Mouse (Mus musculus) liver, embryonic 12.5 days (tissue): Measurements from ENCODE around the gene Slc12a1. TPM values are rescaled to one million over a fixed set of nuclear protein-coding genes. Genes with fewer than 3 reads are reported as not detected.

Experiments used
- ATAC-seq: fragments of 200-750 bp; cut with Nextera tagmentation; 2 replicates; pipeline ENCODE4 v1.8.0; 2017; ENCODE audit warnings: moderate number of reproducible peaks, mild to moderate bottlenecking, moderate library complexity
- H3K27ac ChIP-seq: fragments of 300-500 bp; sonication (generic); 2 replicates; pipeline ENCODE4 v1.5.1; 2016; ENCODE audit warnings: mild to moderate bottlenecking
- H3K27me3 ChIP-seq: fragments of 300-500 bp; sonication (generic); replicated peaks from 2 replicates; pipeline ENCODE4 v1.6.1; 2016; ENCODE audit warnings: mild to moderate bottlenecking, moderate library complexity
- H3K36me3 ChIP-seq: fragments of 300-500 bp; sonication (generic); 2 replicates; pipeline ENCODE4 v1.6.1; 2016; ENCODE audit warnings: mild to moderate bottlenecking, moderate library complexity
- H3K4me1 ChIP-seq: fragments of 300-500 bp; sonication (generic); 2 replicates; pipeline ENCODE4 v1.6.1; 2016
- H3K4me2 ChIP-seq: fragments of 300-500 bp; sonication (generic); 2 replicates; pipeline ENCODE4 v1.6.1; 2016; ENCODE audit warnings: mild to moderate bottlenecking, moderate library complexity
- H3K4me3 ChIP-seq: fragments of 300-500 bp; sonication (generic); 2 replicates; pipeline ENCODE4 v1.5.1; 2016; ENCODE audit warnings: mild to moderate bottlenecking, moderate library complexity
- H3K9ac ChIP-seq: fragments of 300-500 bp; sonication (generic); 2 replicates; pipeline ENCODE4 v1.6.1; 2016; ENCODE audit warnings: mild to moderate bottlenecking, moderate library complexity
- H3K9me3 ChIP-seq: fragments of 300-500 bp; sonication (generic); replicated peaks from 2 replicates; pipeline ENCODE4 v1.6.1; 2016; ENCODE audit warnings: mild to moderate bottlenecking, moderate library complexity
- WGBS: fragments of 180-500 bp; shearing (Covaris S2); methylation state at CpG from one replicate; pipeline ENCODE4 v1.1.7; 2016; ENCODE audit not compliant: insufficient replicate concordance; 5-methylcytosine and 5-hydroxymethylcytosine counted together
- polyA plus RNA-seq: library from polyadenylated mRNA; unstranded; fragments of >200 nt; fragmentation: Nextera tagmentation; extraction: Ambion mirVana; gene quantifications from 2 replicates; pipeline ENCODE4 v1.2.1, GENCODE M21; 2016

Slc12a1 gene
- polyA plus RNA-seq, 1 experiment from 2014 or later: not detected

GRCm38 (mm10) chr2:125214592-125214991, 62.3 kb downstream of the Slc12a1 start:
- no peaks in the 10 kb centered on the region for H3K36me3 ChIP-seq
- no peak overlapping the region for H3K4me2 ChIP-seq
- 5% methylated on average over 3 of the region's 3 CpGs for WGBS
- no peak overlapping the region for H3K4me3 ChIP-seq
- H3K27ac ChIP-seq: no peak overlapping the region
- H3K27me3 ChIP-seq: no peaks in the 10 kb centered on the region
- H3K9me3 ChIP-seq: no peaks in the 10 kb centered on the region
- no peak for ATAC-seq
- H3K4me1 ChIP-seq: no peaks in the 10 kb centered on the region
- no peak overlapping the region for H3K9ac ChIP-seq

GRCm38 (mm10) chr2:125217286-125217685, 65.0 kb downstream of the Slc12a1 start:
- Histone ChIP-seq H3K27ac (no peak overlapping the region), H3K36me3 (no peaks in the 10 kb centered on the region), H3K27me3 (no peaks in the 10 kb centered on the region), H3K4me1 (no peaks in the 10 kb centered on the region), H3K9ac (no peak overlapping the region), H3K4me2 (no peak overlapping the region), H3K4me3 (no peak overlapping the region), H3K9me3 (no peaks in the 10 kb centered on the region)
- no peak for ATAC-seq
- WGBS: 67% methylated on average over 6 of the region's 6 CpGs

- Histone ChIP-seq H3K36me3 (no peaks in the 10 kb centered on the region), H3K9me3 (no peaks in the 10 kb centered on the region), H3K4me3 (no peak overlapping the region), H3K27ac (no peak overlapping the region), H3K4me2 (no peak overlapping the region), H3K4me1 (no peaks in the 10 kb centered on the region), H3K27me3 (no peaks in the 10 kb centered on the region), H3K9ac (no peak overlapping the region)
- WGBS: 75% methylated on average over 1 of the region's 1 CpGs
- no peak for ATAC-seq
Measured at GRCm38 (mm10) chr2:125218566-125218965, 66.3 kb downstream of the Slc12a1 start.

- Histone ChIP-seq H3K4me2 (no peak overlapping the region), H3K4me3 (no peak overlapping the region), H3K36me3 (no peaks in the 10 kb centered on the region), H3K27ac (no peak overlapping the region), H3K27me3 (no peaks in the 10 kb centered on the region), H3K9ac (no peak overlapping the region), H3K9me3 (no peaks in the 10 kb centered on the region), H3K4me1 (no peaks in the 10 kb centered on the region)
- no peak for ATAC-seq
- 75% methylated on average over 3 of the region's 3 CpGs for WGBS
Measured at GRCm38 (mm10) chr2:125219268-125219667, 67.0 kb downstream of the Slc12a1 start.

- Histone ChIP-seq H3K4me1 (no peaks in the 10 kb centered on the region), H3K9ac (no peak overlapping the region), H3K4me2 (no peak overlapping the region), H3K27ac (no peak overlapping the region), H3K36me3 (no peaks in the 10 kb centered on the region), H3K4me3 (no peak overlapping the region), H3K9me3 (no peaks in the 10 kb centered on the region), H3K27me3 (no peaks in the 10 kb centered on the region)
- ATAC-seq: no peak
- WGBS: 61% methylated on average over 1 of the region's 1 CpGs
Measured at GRCm38 (mm10) chr2:125221673-125222072, 69.4 kb downstream of the Slc12a1 start.

- no peaks in the 10 kb centered on the region for H3K27me3 ChIP-seq
- no peak overlapping the region for H3K4me3 ChIP-seq
- H3K4me1 ChIP-seq: peaks cover 28% of the 10 kb centered on the region
- no peaks in the 10 kb centered on the region for H3K36me3 ChIP-seq
- H3K27ac ChIP-seq: 0 out of 2 replicates have a peak overlapping the region, but pooled peaks have one; percentile 45
- ATAC-seq: peak; percentile 81
- 40% methylated on average over 11 of the region's 11 CpGs for WGBS
- H3K4me2 ChIP-seq: peak overlapping the region; percentile 34
- peak overlapping the region; percentile 17; the same call in 1 of the 2 replicates for H3K9ac ChIP-seq
- H3K9me3 ChIP-seq: no peaks in the 10 kb centered on the region
Measured at GRCm38 (mm10) chr2:125228472-125229409, 76.4 kb downstream of the Slc12a1 start.

GRCm38 (mm10) chr2:125232183-125232582, 79.9 kb downstream of the Slc12a1 start:
- Histone ChIP-seq H3K9ac (no peak overlapping the region), H3K36me3 (no peaks in the 10 kb centered on the region), H3K4me1 (peaks cover 29% of the 10 kb centered on the region), H3K9me3 (no peaks in the 10 kb centered on the region), H3K4me2 (no peak overlapping the region), H3K4me3 (no peak overlapping the region), H3K27ac (no peak overlapping the region), H3K27me3 (no peaks in the 10 kb centered on the region)
- WGBS: 56% methylated on average over 4 of the region's 4 CpGs
- ATAC-seq: peak; percentile 56; the same call in 1 of the 2 replicates

- Histone ChIP-seq H3K4me1 (peaks cover 23% of the 10 kb centered on the region), H3K27ac (no peak overlapping the region), H3K9me3 (no peaks in the 10 kb centered on the region), H3K4me3 (no peak overlapping the region), H3K36me3 (no peaks in the 10 kb centered on the region), H3K9ac (no peak overlapping the region), H3K4me2 (no peak overlapping the region), H3K27me3 (no peaks in the 10 kb centered on the region)
- ATAC-seq: no peak
- WGBS: 53% methylated on average over 2 of the region's 2 CpGs
Measured at GRCm38 (mm10) chr2:125233537-125233936, 81.2 kb downstream of the Slc12a1 start.

- 78% methylated on average over 2 of the region's 2 CpGs for WGBS
- no peak overlapping the region for H3K4me2 ChIP-seq
- H3K4me1 ChIP-seq: peaks cover 21% of the 10 kb centered on the region
Measured at GRCm38 (mm10) chr2:125234049-125234448, 81.7 kb downstream of the Slc12a1 start.

GRCm38 (mm10) chr2:125245545-125246285, 93.4 kb downstream of the Slc12a1 start:
- H3K4me1 ChIP-seq: peaks cover 38% of the 10 kb centered on the region
- 81% methylated on average over 3 of the region's 3 CpGs for WGBS
- no peak for ATAC-seq
- H3K27me3 ChIP-seq: no peaks in the 10 kb centered on the region
- no peaks in the 10 kb centered on the region for H3K9me3 ChIP-seq
- 0 out of 2 replicates have a peak overlapping the region, but pooled peaks have one; percentile 94 for H3K9ac ChIP-seq
- H3K4me2 ChIP-seq: peak overlapping the region; percentile 74
- peaks cover 21% of the 10 kb centered on the region for H3K36me3 ChIP-seq
- H3K4me3 ChIP-seq: no peak overlapping the region
- peak overlapping the region; percentile 89; the same call in 1 of the 2 replicates for H3K27ac ChIP-seq

More at GRCm38 (mm10) chr2:125234049-125234448, 81.7 kb downstream of the Slc12a1 start:
- Histone ChIP-seq H3K9ac (no peak overlapping the region), H3K27me3 (no peaks in the 10 kb centered on the region), H3K36me3 (no peaks in the 10 kb centered on the region), H3K9me3 (no peaks in the 10 kb centered on the region), H3K27ac (no peak overlapping the region), H3K4me3 (no peak overlapping the region)
- no peak for ATAC-seq

GRCm38 (mm10) chr2:125246669-125247068, 94.4 kb downstream of the Slc12a1 start:
- H3K4me3 ChIP-seq: peak overlapping the region; percentile 78
- no peaks in the 10 kb centered on the region for H3K27me3 ChIP-seq
- H3K36me3 ChIP-seq: peaks cover 31% of the 10 kb centered on the region
- ATAC-seq: no peak
- peak overlapping the region; percentile 89 for H3K27ac ChIP-seq
- H3K9ac ChIP-seq: peak overlapping the region; percentile 94
- H3K4me2 ChIP-seq: peak overlapping the region; percentile 74
- no peaks in the 10 kb centered on the region for H3K9me3 ChIP-seq
- peaks cover 47% of the 10 kb centered on the region for H3K4me1 ChIP-seq
- 8% methylated on average over 9 of the region's 9 CpGs for WGBS
